Mouse (Mus musculus): Measurements from ENCODE around the gene 1700042G07Rik.

GRCm38 (mm10) chr4:116162142-116162541, 11.0 kb upstream of the 1700042G07Rik start:
- TF ChIP-seq POLR2A (IDR thresholded peaks at IDR 0.05; ENCODE audit: low read depth, low read length) (no peak), CTCF (IDR thresholded peaks at IDR 0.05; ENCODE audit: borderline replicate concordance, insufficient read depth, low read length) (no peak)
